Mouse (Mus musculus) CH12.LX (cell line): Measurements from ENCODE around the gene Mettl7a2.

Source experiments
- CTCF ChIP-seq, 2 experiments: IDR thresholded peaks in 1 of 2; conservative IDR thresholded peaks in 1 of 2; 2 replicates each; pipeline ENCODE4 v1.5.1; 2011 to 2012; ENCODE audit warnings: low read depth in 2 of 2, low read length in 2 of 2, improper control_type of control experiment in 1 of 2, inconsistent platforms in 1 of 2, mild to moderate bottlenecking in 1 of 2, moderate library complexity in 1 of 2
- EP300 ChIP-seq: IDR thresholded peaks from 2 replicates; pipeline ENCODE4 v1.6.1; 2011; ENCODE audit warnings: low read length, improper control_type of control experiment
- MAFK ChIP-seq: IDR thresholded peaks from 2 replicates; pipeline ENCODE4 v1.6.1; 2011; ENCODE audit warnings: low read length, improper control_type of control experiment; ENCODE audit not compliant: insufficient replicate concordance
- NELFE ChIP-seq: IDR thresholded peaks from 2 replicates; pipeline ENCODE4 v1.6.1; 2011; ENCODE audit warnings: low read depth, low read length, improper control_type of control experiment
- ZMIZ1 ChIP-seq: IDR thresholded peaks from 2 replicates; pipeline ENCODE4 v1.6.1; 2012; ENCODE audit warnings: low read depth, mild to moderate bottlenecking, inconsistent platforms, low read length, improper control_type of control experiment

- TF ChIP-seq EP300 (no peak), MAFK (no peak), CTCF (conservative IDR thresholded peaks at IDR 0.05 in 1 of 2, IDR thresholded peaks at IDR 0.05 in 1 of 2; ENCODE audit: low read depth in 2 of 2, low read length in 2 of 2) (no peak), ZMIZ1 (no peak), NELFE (no peak)
Observed at GRCm38 (mm10) chr15:100314448-100315145, 38.4 kb upstream of the Mettl7a2 start.
